Mouse (Mus musculus) frontal cortex, postnatal 10 days (tissue): ENCODE results near the gene Ankrd35.
A peak's percentile ranks its signal among the peaks of the same experiment; 100 is the strongest.
"Not testable (repeated sequence)": the region's sequence is repeated elsewhere in the genome, so short reads cannot be mapped to it uniquely, and the experiment has no call there.

Experiments
- DNase-seq, 2 experiments: peaks; one replicate each; pipeline ENCODE4 v3.0.0; 2022; ENCODE audit warnings: low spot score in 2 of 2, mixed read lengths in 1 of 2

Gene Ankrd35

DNA sequence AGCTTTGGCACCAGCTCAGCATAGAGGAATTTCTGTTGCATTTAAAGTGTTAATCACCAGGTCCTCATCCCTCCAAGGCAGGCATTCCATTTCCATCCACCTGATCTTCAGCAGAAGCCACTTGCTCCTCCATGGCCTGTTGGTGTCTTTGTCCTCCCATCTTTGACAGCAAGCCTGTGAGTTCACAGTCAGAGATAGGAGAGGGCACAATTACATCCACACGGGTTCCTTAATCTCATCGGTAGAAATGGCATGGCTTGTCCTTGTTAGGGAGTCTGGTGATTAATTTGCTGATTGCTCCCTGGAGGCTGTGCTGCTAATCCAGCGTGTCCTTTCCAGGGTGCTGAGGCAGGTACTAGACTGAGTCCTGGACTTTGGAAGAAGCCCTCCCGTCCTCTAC, 3.6 kb downstream of the Ankrd35 start:
- DNase-seq = no peak

DNA sequence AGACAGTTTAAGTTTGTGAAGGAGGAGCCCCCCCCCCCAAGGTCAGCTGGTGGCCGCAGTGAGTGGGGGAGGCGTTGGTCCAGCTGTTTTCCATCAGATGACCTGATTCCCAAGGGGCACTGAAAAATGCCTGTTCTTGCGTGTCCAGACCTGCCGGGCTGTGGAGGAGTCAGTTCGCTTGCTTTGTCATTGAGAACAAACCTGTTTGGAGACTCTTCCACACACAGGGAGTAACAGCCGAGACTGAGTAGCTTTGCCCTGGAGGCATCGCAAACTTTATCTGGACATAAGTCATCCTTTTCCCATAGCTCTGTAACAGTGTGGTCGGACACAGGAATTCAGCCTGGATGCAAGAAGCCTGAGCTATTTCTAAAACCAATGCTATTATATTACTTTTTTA, 4.5 kb downstream of the Ankrd35 start:
- no peak for DNase-seq

- DNase-seq = no peak
Observed at GRCm38 (mm10) chr3:96675171-96675570, 5.2 kb downstream of the Ankrd35 start.

GRCm38 (mm10) chr3:96675690-96676089, 5.8 kb downstream of the Ankrd35 start:
- no peak for DNase-seq

DNA sequence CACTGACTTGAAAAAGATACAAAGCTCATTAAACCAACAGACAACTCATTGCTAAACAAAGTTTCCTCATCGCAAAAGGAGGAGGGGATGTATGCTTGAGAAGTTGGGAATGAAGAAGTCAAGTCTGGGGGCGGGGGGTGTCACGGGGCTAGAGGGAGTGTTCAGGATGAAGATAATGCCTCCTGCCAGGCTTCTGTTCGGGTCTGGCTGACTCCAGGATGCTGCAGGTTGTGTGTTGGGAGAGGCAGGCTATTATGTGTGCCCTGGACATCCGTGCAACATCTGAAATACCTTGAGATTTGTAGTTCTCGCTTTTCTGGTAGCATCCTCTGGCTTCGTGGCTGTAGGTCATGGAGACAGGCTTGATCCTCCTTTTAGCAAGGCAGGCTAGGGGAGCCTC, 8.5 kb downstream of the Ankrd35 start:
- DNase-seq = no peak

GRCm38 (mm10) chr3:96679159-96679674, 9.3 kb downstream of the Ankrd35 start:
- DNase-seq = no peak

GRCm38 (mm10) chr3:96680269-96680956, 10.5 kb downstream of the Ankrd35 start:
- DNase-seq = no peak

- no peak for DNase-seq
Observed at GRCm38 (mm10) chr3:96683496-96683895, 13.6 kb downstream of the Ankrd35 start.

- DNase-seq = no peak
Observed at GRCm38 (mm10) chr3:96684151-96684821, 14.4 kb downstream of the Ankrd35 start.

DNA sequence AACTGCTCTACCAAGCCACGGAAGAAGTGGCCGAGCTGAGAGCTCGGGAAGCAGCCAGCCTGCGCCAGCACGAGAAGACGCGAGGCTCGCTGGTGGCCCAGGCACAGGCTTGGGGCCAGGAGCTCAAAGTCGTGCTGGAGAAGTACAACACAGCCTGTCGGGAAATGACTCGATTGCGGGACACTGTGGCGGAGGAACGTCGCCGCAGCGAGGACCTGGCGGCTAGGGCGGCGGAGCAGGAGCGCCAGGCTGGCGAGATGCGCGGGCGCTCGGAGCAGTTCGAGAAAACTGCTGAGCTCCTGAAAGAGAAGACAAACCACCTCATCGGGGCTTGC, 14.9 kb downstream of the Ankrd35 start:
- no peak for DNase-seq

GRCm38 (mm10) chr3:96686057-96686456, 16.1 kb downstream of the Ankrd35 start:
- DNase-seq = not testable (repeated sequence)

GRCm38 (mm10) chr3:96688854-96689253, 18.9 kb downstream of the Ankrd35 start:
- DNase-seq = no peak

GRCm38 (mm10) chr3:96690298-96690697, 20.4 kb downstream of the Ankrd35 start:
- DNase-seq = no peak

DNA sequence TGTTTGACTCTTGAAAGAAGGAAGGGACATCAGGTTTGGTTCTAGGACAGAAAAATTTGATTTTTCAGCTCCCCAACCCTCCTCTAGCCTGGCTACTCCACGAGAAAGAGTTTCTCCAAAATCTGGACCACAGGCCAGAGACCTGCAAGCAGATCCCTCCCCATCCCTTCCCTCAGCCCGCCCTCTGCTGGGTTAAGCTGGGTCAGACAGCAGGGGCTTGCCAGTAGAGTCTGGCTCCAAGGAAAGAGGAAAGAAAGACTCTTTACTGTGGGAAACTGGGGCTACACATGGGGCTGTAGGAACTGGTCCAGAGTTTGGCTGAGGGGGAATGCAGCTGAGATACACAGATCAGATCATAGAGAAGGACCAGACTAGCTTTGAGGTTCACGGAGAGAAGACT, 22.6 kb downstream of the Ankrd35 start:
- DNase-seq = no peak

GRCm38 (mm10) chr3:96693579-96693978, 23.6 kb downstream of the Ankrd35 start:
- no peak for DNase-seq

DNA sequence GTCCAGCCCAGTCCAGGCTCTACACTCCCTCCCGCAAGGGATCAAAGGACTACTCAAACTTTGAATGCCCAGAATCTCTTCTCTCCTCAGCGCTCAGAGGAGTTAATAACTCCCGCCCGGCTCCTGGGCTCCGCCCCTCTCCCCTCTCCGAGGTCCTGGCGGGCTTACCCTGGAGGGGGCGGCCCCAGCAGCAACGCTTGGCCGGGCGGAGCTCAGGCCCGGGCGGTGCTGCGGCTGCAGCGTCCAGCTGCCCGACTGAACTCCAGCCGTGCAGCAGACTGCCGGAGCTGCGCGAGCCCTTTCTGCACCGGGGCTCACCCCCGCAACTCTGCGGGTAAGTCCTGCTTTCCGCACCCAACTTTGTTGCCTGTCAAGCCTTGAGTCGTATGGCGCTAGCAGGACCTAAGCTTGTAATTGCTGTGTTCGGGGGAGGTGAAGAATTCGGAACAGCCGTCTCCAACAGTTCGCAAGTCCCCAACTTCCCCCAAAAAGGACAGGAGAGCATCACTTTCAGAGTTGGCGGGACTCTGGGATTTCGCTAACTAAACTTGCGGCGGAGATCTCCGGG, 26.4 kb downstream of the Ankrd35 start, which contains the start of gene Pias3:
Gene Pias3 (plus strand): TSS at position 187 of the 568 bp plus-strand sequence.
- DNase-seq = peak in 1 of 2 experiments; percentile 66

DNA sequence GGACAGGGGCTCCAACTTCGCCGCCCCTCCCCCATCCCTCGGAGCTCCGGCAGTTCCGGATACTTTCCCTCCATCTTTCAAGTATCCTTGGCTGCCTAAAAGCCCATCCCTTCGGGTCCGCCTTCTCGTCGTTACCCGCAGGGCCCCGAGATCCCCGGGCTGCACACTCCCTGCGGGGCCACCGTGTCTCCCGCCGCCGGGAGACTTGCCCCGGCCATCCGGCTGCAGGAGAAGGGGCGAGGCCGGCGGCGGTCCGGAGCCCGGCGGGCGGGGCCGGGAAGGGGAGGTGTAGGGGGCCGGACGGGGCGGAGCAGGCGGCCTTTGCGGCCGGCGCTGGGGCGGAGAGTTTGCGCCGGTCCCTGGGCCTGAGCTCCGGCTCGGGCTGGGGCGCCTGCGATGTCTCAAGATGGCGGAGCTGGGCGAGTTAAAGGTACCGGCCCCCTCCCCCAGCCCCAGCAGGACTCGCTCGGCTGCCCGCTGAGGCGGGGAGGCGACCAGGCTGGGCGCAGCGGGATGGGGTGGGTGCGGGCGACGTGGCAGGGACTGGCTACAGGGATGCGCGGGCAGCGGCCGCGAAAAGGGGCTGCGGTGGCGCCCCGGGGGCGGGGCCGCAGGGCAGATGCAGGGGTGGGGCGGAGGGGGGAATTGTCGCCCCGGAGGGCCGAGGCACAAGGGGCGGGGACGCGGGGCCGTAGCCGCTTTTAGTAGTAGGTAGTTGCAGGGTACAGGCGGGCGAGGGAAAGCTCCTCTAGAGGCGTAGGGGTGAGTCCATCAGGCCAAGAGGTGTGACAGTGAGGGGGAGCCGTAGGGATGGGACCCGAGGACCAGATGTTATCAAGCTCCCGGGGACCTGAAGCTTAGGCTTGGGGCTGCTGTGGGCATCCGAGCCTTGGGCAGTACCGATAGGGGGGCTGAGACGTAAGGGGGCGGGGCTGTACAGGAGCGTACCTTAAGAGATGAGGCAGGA, 27.1 kb downstream of the Ankrd35 start:
- DNase-seq = peak; percentile 71 to 81

GRCm38 (mm10) chr3:96698993-96699690, 29.2 kb downstream of the Ankrd35 start:
- DNase-seq = no peak

DNA sequence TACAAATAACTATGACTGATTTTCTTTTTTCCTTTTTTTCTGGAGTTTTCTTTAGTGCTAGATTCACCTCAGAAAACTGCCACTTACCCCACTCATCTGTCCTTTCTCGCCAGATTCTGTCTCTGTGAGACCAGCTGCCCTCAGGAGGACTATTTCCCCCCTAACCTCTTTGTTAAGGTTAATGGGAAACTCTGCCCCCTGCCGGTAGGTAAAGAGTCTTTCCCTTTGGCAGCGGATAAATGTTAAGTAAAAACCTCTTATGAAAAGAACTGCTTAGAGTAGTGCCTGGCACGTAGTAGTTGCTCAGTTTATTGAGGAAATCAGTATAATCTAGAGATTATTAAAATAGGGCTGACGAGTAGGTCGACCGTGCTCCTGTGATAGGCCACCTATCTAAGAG, 30.4 kb downstream of the Ankrd35 start:
- no peak for DNase-seq

DNA sequence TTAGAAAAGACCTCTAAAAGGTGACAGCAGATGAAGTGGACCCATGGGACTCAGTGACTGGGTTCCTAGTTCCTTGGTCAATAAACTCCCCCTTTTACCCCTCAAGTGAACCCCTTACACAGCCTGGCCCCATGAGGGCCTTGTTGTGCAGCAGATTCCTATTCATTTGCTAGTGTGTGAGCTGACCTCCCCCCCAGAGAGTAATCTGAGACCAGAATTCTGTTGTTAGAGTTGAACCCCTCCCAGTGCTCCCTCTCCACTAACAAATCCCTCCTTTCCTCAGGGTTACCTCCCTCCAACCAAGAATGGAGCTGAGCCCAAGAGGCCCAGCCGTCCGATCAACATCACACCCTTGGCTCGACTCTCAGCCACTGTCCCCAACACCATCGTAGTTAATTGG, 31.1 kb downstream of the Ankrd35 start:
- no peak for DNase-seq

GRCm38 (mm10) chr3:96704778-96705177, 34.8 kb downstream of the Ankrd35 start:
- no peak for DNase-seq
